Mouse (Mus musculus): Measurements from ENCODE around the gene Necab3.

Gene Necab3

DNA sequence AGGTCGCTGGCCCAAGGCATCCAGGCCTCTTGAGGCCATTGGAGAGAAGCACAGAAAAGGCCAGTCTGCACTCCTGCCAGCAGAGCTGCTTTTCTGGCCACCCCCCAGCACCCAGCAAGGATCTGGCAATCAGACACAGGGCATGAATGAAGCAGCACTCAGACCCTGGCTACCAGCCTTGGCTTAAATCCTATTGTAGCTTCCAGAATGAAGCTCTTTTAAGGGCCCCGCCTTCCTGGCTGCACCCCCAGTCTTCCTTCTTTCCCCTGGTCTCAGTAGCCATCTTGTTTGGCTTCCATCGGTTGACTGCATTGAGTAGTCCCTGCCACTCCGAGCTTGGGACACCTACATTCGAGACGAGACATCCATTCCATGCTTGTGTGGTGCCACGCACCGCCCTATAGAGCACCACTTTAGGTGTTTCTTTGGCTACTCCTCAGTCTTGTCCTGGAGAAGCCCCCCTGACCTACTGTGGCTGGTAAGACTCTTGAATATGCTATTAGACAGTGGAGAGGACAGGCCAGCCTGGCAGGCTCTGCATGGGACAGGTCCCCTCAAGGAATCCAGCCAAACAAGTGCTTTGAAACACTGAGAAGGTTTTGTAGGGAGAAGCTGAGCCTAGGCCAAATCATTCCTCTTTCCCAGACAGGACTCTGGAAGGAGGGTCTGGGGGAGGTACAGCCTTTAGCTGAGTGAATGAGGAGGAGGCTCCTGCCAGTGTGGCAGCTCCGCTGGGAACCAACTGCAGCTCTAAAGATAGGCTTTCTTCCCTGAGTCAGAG is 14.9 kb downstream of the Necab3 start:
- peak; percentile 51 to 72 for DNase-seq (ENCODE audit: low spot score in 2 of 2)

DNA sequence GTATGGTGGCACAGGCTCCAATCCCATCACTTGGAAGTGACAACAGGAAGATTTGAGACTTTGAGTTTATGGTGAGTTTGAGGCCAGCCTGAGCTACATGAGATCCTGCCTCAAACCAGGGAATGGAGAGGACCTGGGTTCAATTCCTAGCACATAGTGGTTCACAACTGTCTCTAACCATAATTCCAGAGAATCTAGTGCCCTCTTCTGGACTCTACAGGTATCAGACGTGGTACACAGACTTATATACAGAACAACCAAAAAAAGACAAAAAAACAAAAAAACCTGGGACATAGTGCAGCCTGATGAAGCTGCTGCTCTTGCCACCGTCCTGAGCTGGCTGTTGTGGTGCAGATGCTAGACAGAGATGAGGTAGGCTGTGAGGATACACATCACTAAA is 17.1 kb downstream of the Necab3 start:
- no peak for DNase-seq (ENCODE audit: low spot score in 2 of 2)

DNA sequence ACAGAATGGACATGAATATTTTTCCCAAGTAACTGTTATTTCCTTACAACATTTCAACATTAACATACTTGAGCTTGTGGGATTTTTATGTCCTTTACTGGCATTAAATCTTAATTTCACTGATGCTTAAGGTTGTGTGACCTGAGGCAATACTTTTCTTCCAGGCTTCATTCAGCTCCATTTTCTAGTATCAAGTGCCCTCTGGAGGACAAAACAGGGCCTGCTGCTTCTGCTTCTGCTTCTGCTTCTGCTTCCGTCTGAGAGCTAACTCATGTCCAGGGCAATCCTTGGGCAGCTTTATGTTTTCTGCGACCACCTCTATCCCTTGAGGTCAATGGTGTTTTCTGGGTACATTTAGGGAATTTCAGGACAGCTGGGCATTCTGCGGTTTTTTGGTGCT is 19.0 kb downstream of the Necab3 start:
- peak; percentile 72 to 74 for DNase-seq (ENCODE audit: low spot score in 2 of 2)

DNA sequence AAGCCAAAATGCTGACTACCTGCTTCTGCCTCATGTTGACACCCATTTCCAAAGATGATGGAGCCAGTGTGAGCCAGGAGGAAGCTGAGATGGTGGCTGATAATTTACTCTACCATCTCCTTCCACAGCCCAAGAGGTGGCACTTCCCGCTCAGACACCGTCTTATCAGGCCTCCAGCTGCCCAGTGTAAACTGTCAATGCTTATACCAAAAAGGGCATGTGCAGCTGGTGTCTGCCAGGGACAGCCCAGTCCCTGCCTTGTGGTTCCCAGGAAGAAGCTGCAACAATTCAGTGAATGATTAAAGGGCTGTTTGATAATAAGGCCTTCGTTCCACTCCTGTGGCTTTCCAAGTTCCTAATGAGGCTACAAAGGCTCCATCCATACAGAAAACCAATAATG is 20.0 kb downstream of the Necab3 start:
- no peak for DNase-seq (ENCODE audit: low spot score in 2 of 2)

DNA sequence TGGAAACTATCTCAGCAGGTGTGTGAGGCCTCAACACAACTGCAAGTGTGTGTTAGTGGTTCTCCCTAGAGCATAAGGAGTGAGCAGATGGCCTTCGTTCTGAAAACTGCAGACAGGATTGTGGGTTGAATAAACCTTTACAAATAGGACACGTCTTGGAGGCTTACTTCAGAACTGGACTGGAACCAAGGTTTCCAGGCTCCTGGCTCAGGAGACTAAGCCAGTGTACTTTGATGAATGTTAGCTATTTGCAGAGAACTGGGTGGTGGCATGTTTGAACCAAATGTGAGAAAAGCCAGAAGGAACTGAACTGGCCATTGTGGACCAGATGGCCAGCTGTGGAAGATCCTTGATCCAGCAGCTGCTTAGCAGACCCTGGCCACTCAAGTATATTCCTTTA is 20.4 kb downstream of the Necab3 start:
- peak; percentile 63 to 72 for DNase-seq (ENCODE audit: low spot score in 2 of 2)

DNA sequence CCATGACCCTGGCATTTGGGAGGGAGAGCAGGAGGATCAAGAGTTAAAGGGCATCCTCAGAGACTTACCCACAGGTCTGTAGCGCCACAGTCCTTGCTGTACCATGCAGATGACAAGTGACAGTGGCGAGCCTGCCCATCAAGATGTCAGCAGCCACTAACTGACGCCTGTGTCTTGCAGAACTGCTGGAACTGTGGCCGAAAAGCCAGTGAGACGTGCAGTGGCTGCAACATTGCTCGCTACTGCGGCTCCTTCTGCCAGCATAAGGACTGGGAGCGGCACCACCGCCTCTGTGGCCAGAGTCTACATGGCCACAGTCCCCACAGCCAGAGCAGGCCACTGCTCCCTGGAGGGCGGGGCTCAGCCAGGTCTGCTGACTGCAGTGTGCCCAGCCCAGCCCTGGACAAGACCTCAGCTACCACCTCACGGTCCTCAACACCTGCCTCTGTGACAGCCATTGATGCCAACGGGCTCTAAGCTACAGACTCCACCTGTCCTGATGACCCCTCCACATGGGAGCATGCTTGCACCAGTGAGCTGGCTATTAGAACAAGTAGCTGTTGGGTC is 23.9 kb downstream of the Necab3 start:
- no peak for DNase-seq (ENCODE audit: low spot score in 2 of 2)

DNA sequence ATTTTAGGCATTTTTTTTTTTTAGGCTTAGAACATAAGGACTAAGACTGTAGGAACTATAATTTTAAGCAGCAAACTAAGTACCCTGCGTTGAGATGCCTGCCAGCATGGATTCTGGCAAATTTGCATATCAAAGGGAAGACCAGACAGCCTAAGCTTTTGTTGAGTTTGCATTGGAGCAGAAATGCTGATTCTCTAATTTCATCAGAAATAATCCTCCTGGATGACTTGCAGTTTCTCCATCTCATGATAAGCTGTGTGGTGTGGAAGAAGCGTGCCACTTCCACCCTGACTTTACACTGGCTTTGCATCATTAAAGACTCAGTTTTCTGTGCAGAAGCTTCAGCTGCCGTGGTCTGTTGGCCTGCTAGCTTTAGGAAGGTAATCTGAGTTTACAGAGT is 25.8 kb downstream of the Necab3 start:
- no peak for DNase-seq (ENCODE audit: low spot score in 2 of 2)

DNA sequence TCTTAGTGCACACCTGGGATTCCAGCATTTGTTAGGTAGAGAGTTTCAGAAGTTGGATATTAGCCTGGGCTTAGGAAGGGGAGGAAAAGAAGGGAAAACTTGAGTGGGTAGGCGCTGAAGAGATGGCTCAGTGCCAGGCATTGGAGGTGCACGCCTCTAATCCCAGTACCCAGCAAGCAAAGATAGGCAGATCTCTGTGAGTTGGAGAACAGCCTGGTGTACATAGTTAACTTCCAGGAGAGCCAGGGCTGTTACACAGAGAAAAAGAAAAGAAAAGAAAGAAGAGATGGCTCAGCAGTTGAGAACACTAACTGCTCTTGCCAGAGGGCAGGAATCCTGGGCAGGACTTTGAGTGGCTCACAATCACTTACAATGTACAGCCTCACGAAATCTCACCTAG is 32.2 kb downstream of the Necab3 start:
- DNase-seq (ENCODE audit: low spot score in 2 of 2), result no peak

DNA sequence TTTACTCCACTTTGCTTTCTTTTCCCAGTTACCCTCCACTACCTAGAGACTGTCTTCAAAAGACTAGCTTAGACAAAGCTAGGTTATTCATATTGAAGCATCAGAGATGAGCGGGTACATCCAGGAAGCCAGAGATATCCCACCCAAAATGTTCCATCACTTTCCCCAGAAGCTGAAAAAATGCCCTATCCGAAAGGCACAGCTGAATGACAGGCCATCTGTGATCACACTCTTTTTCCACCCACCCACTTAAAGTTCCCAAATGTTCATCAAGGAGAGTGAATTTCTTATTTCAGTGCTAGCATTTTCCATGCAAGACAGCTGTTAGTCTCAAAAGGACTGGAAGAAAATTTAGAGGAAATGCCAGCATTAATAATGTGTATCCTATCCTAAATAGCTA is 33.4 kb downstream of the Necab3 start:
- peak; percentile 37 to 56 for DNase-seq (ENCODE audit: low spot score in 2 of 2)

DNA sequence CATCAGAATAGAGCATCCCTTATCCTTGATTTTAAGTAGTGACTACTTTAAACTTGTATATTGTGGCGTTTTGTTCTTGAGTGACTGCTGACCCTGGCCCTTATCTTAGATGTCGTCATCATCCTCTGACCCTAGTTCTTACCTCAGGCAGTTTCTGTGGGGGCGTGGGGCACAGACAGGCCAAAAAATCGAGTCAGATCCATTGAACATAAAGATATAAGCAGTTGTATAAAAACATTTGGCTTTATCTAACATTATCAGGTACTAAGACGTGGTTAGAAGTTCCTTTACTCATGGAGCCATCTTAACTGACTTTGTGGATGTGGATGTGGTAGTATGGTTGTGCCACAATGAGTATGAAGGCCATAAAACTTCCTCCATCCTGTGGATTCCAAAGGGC is 36.4 kb downstream of the Necab3 start:
- DNase-seq (ENCODE audit: low spot score in 2 of 2), result no peak

DNA sequence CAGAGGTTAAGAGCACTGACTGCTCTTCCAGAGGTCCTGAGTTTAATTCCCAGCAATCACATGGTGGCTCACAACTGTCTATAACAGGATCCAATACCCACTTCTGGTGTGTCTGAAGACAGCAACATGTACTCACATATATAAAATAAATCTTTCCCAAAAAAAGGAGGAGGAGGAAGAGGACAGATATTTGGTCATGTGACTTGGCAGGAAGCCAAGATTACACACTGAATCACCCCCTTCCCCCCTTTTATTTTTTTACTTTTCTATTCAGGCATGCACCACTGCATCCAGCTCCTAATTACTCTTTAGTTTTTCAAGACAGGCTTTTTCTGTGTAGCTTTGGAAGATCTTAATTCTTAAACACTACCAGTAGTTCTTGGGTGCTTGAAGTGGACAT is 37.2 kb downstream of the Necab3 start:
- no peak for DNase-seq (ENCODE audit: low spot score in 2 of 2)

DNA sequence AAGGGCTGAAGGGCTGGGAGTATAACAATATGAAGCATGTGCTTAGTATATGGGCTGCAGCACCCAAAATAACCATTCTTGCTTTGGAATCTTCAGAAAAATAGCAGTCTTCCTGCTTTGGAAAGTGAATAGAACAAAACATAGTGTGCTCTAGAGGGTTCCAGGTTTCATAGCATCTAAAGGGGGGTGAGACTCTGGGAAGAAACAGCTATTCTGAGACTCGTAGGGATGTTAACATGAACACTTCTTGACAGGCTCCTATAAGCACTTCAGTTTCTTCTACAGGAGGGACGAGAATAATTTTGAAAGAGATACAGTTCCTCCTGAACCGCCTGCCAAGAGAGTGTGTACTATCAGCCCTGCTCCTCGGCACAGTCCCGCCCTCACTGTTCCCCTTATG is 41.3 kb downstream of the Necab3 start:
- DNase-seq (ENCODE audit: low spot score in 2 of 2), result no peak

DNA sequence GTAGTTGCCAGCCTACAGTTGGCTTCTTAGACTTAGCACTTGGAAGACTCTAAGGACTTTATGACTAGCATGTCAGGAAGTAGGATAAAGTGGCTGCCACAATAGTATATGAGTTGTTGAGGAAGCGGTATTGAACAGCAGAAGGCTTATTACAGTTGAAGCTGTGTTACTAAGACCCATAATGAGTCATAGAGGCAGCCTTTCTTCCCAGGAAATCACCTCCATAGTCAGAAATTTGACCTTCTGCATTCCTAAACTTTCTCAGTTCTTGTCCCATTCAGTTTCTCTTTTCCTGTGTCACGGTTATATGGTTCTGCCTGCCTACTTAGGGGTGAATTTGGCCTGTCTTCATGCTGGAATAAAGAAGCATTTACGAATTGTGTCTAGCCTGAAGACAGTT is 41.7 kb downstream of the Necab3 start:
- DNase-seq (ENCODE audit: low spot score in 2 of 2), result no peak

DNA sequence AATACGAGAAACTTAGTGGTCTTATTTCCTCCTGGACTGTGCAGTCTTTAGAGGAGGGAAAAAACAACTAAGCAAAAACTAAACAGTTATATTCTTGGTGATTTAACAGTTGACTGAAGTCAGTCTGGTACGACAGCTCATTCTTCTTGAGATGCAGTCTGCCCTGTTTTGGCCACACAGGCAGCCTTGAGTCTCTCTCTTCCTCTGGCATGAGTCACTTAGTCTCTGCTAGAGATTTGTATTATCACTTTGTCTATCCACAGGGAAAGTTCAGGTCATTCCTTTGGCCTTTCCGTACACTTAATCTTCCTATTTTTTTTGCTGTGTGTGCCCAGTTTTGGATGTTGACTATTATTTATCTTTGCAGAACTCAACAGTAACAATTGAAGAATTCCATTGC is 48.5 kb downstream of the Necab3 start:
- no peak for DNase-seq (ENCODE audit: low spot score in 2 of 2)

DNA sequence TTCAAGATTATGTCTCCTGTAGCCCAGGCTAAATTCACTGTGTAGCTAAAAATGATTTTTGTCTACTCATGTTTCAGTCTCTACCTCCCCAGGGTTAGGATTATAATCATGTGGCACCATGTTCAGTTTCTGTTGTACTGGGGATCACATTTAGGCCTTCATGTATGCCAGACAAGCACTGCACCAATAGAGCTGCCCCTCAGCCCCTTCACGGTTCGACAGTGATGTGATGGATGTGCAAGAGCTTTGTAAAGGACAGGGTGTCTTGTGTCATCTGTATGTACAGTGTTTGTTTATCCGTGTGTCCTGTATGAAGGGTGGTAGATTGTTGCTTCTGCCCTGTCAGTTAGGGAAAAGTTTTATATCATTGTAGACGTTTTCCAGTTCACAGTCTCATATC is 50.2 kb downstream of the Necab3 start:
- DNase-seq (ENCODE audit: low spot score in 2 of 2), result no peak

DNA sequence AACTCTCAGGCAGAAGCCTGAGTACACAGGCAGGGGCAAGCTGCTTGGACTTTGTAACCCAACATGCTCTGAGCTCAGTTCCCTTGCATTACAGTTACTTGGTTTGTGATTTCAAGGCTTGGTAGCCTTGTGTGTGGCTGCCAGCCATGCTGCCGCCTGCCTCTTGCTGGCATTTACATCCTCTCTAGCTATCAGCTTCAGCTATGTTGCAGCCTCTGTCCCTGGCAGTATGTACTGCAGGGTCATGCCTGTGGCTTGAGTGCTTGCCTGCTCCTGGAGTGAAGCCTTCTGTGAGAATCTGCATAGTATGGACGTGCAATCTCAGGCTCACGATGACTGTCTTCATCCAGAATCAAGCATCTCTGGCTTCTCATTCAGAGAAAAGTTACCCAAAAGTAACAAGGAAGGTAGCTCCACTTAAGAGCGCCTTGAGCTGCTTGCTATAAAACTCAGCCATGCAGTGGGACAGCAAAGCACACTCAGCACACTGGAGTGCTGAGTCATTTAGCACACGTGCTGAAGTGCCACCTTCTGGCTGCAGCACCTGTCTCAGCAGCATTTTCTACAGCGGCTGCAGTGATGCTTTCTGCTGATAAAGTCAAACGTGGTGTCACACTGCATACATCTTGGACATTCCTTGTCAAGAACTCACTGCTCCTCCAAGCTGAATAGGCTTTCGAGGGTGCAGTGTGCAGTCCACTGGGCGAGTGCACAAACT is 51.0 kb downstream of the Necab3 start:
- DNase-seq (ENCODE audit: low spot score in 2 of 2), result peak; percentile 34 to 50

DNA sequence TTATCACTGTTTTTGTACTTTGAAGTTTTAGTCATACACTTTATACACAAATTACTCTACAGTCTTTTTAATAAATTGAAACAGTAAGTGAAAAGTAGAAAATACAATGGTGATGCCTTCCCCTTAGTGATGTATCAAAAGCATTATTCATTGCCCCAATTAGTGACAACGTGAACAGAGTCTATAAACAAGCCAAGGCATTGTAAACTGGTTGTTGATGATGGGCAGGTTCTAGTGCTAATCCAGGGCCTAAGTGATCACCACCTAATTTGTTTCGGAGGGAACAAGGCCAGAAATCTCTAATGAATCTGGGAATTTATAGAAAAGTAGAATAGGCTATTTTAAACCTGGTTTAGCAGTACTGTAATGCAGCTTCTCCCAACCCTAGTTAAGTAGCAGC is 51.6 kb downstream of the Necab3 start:
- DNase-seq (ENCODE audit: low spot score in 2 of 2), result no peak

DNA sequence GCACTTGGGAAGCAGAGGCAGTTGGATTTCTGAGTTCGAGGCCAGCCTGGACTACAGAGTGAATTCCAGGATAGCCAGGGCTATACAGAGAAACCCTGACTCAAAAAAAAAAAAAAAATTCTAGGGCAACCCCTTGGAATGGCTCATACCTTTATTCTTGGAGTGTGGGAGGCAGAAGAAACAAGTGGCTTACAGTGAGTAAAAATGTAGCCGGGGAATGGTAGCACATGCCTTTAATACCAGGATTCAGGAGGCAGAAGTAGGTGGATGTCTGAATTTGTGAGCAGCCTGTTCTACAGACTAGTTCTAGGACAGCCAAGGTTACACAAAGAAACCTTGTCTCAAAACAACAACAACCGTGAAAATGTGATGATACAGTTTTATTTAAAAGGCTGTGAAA is 57.9 kb downstream of the Necab3 start:
- DNase-seq (ENCODE audit: low spot score in 2 of 2), result no peak

DNA sequence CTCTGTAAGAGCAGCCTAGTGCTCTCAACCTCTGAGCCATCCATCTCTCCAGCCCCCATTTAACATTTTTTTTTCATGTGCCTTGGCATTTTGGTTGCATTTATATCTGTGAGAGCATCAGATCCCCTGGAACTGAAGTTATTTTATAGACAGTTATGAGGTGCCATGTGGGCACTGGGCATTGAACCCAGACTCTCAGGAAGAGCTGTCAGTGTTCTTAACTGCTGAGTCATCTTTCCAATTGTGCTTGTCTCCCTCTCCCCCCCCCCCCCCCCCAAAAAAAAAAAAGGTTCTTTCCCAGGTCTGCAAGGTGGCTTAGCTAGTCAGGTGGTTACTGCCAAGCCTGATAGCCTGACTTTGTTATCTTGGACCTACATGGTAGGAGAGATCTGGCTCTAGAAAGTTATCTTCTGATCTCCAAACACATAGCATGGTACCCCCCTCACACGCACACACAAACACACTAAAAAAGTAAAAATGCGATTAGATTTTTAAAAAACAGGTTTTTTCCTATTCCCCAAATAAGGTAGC is 58.9 kb downstream of the Necab3 start:
- no peak for DNase-seq (ENCODE audit: low spot score in 2 of 2)

DNA sequence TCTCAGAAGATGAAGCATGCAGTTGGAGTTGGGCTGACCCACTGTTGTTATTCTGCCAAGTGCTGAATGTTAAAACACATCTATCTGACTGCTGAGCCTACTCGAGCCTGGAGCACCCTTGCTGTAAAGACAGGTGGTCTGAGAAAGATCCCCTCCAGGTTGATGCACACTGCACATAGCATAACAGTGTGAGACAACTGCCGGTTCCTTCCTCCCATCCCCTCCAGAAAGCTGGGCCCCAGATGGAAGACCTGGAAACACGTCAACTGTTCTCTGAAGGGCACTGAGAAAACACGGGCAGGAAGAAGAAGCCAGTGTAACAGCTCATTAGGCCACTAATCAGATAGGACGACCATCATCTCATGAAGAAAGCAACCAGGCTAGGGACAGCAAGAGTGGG is 60.1 kb downstream of the Necab3 start:
- no peak for DNase-seq (ENCODE audit: low spot score in 2 of 2)

DNA sequence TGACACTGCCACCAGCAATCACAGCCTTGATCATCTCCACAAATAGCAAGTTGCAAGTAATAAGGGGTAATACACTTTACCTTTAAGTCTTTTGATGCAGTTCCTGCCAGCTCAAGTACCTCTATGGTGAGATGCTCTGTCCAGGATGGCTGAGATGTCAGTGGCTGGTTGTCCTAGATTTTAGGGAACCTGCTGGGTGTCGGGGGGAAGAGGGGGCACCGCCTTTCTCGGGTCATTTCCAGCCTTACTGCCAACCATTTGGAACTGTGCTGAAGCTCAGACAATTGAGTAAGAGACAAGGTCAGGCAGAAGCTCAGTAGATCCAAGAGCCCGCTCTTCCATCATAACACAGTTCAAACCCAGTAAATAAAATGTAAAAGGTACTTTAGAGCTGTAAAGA is 63.7 kb downstream of the Necab3 start:
- DNase-seq (ENCODE audit: low spot score in 2 of 2), result no peak

Measured in right cerebral cortex, adult 2 months (tissue).